Mouse (Mus musculus) thymus, adult 2 months (tissue): ENCODE measurements around the gene Fbp1.

ENCODE experiments used
- CTCF ChIP-seq: fragments of 200-500 bp; IDR thresholded peaks from 2 replicates; pipeline ENCODE4 v1.5.1; 2012; ENCODE audit warnings: mild to moderate bottlenecking, control low read depth, low read length, moderate library complexity, borderline replicate concordance; ENCODE audit not compliant: control insufficient read depth, poor library complexity, insufficient read depth; ENCODE audit errors: extremely low read depth
- POLR2A ChIP-seq: fragments of 200-500 bp; IDR thresholded peaks from 2 replicates; pipeline ENCODE4 v1.6.1; 2012; ENCODE audit warnings: mild to moderate bottlenecking, low read length, control low read depth, moderate library complexity; ENCODE audit not compliant: control insufficient read depth, poor library complexity, insufficient read depth; ENCODE audit errors: extremely low read depth

DNA sequence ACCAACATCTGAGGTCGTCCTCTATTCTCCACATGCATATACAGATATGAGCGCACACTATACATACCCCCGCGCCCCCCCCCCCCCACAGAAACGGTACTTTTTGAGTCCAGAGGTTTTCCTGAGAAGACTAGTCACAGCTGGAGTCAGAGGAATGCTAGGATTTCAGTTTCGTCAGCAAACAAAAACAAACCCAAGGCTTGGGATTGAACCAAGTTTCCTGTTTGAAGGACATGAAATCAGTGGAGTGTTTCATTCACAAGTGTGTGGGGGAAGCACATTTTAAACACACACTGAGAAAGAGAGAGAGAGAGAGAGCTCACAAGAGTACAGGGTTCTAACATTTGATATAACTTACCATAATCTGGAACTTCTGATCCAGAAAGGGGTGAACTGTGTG is 24.3 kb downstream of the Fbp1 start:
- TF ChIP-seq CTCF (no peak), POLR2A (no peak)
